Mouse (Mus musculus) kidney, embryonic 14.5 days (tissue): ENCODE data around the gene Pkd1l1. TPM values are rescaled to one million over a fixed set of nuclear protein-coding genes. Genes with fewer than 3 reads are reported as not detected.

Experiments
- ATAC-seq: fragments of 200-750 bp; cut with Nextera tagmentation; 2 replicates; pipeline ENCODE4 v1.8.0; 2017; ENCODE audit warnings: moderate number of reproducible peaks, mild to moderate bottlenecking, moderate TSS enrichment, moderate library complexity; ENCODE audit not compliant: low FRiP score, low TSS enrichment
- H3K27ac ChIP-seq: fragments of 300-500 bp; sonication (generic); 2 replicates; pipeline ENCODE4 v1.5.1; 2014; ENCODE audit warnings: low read depth, mild to moderate bottlenecking, low read length, moderate library complexity, mixed read lengths
- H3K27me3 ChIP-seq: fragments of 300-500 bp; sonication (generic); 2 replicates; pipeline ENCODE4 v1.6.1; 2014; ENCODE audit warnings: mild to moderate bottlenecking, low read length; ENCODE audit not compliant: control insufficient read depth, insufficient read depth
- H3K36me3 ChIP-seq: fragments of 300-500 bp; sonication (generic); 2 replicates; pipeline ENCODE4 v1.6.1; 2014; ENCODE audit warnings: low read length, mixed read lengths; ENCODE audit not compliant: control insufficient read depth, insufficient read depth
- H3K4me1 ChIP-seq: fragments of 300-500 bp; sonication (generic); 2 replicates; pipeline ENCODE4 v1.6.1; 2014; ENCODE audit warnings: low read length, mixed read lengths; ENCODE audit not compliant: control insufficient read depth, insufficient read depth
- H3K4me2 ChIP-seq: fragments of 300-500 bp; sonication (generic); replicated peaks from 2 replicates; pipeline ENCODE4 v1.6.1; 2014; ENCODE audit warnings: low read depth, mild to moderate bottlenecking, low read length
- H3K4me3 ChIP-seq: fragments of 300-500 bp; sonication (generic); 2 replicates; pipeline ENCODE4 v1.5.1; 2014; ENCODE audit warnings: mild to moderate bottlenecking, low read length
- H3K9ac ChIP-seq: fragments of 300-500 bp; sonication (generic); 2 replicates; pipeline ENCODE4 v1.6.1; 2014; ENCODE audit warnings: low read depth, mild to moderate bottlenecking, low read length, moderate library complexity
- H3K9me3 ChIP-seq: fragments of 300-500 bp; sonication (generic); 2 replicates; pipeline ENCODE4 v1.6.1; 2016; ENCODE audit warnings: low read length; ENCODE audit not compliant: control insufficient read depth
- WGBS: fragments of 180-500 bp; shearing (Covaris S2); extraction: QIAGEN DNeasy Blood & Tissue Kit; methylation state at CpG from one replicate; pipeline ENCODE4 v1.1.7; 2014; 5-methylcytosine and 5-hydroxymethylcytosine counted together
- polyA plus RNA-seq: library from polyadenylated mRNA; unstranded; fragments of >200 nt; fragmentation: Nextera tagmentation; extraction: Ambion mirVana; gene quantifications from 2 replicates; pipeline ENCODE4 v1.2.1, GENCODE M21; 2014

The Pkd1l1 gene
- polyA plus RNA-seq, 1 experiment from 2014 or later, result 0.12 TPM

DNA sequence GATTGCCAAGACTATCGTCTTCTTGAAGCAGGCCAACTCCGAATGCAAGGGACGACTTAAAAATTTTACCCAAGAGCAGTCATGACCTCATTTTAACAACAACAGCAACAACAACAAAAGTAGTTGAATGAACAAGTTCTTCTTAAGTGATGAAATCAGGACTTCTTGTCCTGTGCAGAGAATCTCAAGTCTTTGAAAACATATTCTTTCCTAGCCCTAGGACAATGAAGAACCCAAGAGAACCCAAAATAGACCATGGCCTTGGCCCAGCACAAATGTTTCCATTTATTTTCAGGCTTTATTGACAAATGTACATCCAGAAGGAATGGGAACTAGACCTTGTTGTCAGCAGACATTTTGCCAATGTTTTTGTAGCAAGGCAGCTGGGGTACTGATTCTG, 147.7 kb downstream of the Pkd1l1 start:
- Histone ChIP-seq H3K27ac (no peak overlapping the region), H3K4me3 (no peak overlapping the region), H3K4me1 (0 out of 2 replicates have a peak, but pooled peaks cover 7% of the 10 kb centered on the region), H3K27me3 (no peaks in the 10 kb centered on the region), H3K4me2 (no peak overlapping the region), H3K9me3 (no peaks in the 10 kb centered on the region), H3K36me3 (no peaks in the 10 kb centered on the region), H3K9ac (no peak overlapping the region)
- 89% methylated on average over 3 of the region's 3 CpGs for WGBS
- no peak for ATAC-seq

DNA sequence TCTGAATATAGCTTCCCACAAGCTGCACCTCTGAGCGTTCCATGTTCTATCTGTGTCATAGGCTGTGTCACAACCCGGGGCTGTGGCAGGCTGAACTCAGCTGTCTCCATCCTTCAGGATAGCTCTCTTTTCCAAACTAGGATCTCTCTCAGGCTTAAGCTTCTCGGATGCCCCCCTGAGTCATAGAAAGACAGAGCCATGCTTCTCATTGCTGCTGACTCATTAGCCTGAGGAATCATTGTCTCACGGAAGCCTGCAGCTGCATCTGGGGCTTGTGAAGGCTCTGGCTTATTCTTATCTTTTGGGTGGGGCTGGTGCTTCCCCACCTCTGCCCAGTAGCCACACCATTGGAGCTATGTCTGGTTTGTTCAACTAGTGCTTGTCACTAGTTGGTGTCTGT, 151.7 kb downstream of the Pkd1l1 start:
- Histone ChIP-seq H3K27me3 (no peaks in the 10 kb centered on the region), H3K27ac (no peak overlapping the region), H3K36me3 (no peaks in the 10 kb centered on the region), H3K4me1 (no peaks in the 10 kb centered on the region), H3K4me2 (no peak overlapping the region), H3K9ac (no peak overlapping the region), H3K9me3 (no peaks in the 10 kb centered on the region), H3K4me3 (no peak overlapping the region)
- WGBS, result 85% methylated on average over 4 of the region's 4 CpGs
- ATAC-seq, result no peak

DNA sequence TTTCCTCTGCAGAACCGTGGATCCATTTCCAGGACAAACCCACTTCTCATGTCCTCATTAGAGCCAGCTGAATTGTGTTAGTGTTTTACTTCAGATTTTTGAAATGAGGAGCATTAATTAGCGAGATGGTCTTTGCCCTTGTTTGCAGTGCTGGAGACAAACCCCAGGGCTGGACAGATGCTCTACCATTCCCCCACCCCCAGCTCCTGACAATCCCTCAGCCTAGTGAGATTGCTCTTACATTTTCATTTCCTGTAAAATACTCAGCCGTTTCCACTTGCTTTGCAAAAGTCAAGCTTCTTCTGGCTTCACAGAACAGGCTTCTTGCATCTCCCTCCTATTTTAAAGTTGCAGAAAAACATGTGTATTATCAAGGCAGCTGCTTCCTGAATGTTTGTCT, 155.7 kb downstream of the Pkd1l1 start:
- Histone ChIP-seq H3K27me3 (no peaks in the 10 kb centered on the region), H3K36me3 (no peaks in the 10 kb centered on the region), H3K9ac (no peak overlapping the region), H3K4me3 (no peak overlapping the region), H3K27ac (peak overlapping the region; percentile 7; the same call in 1 of the 2 replicates), H3K4me1 (no peaks in the 10 kb centered on the region), H3K4me2 (no peak overlapping the region), H3K9me3 (no peaks in the 10 kb centered on the region)
- ATAC-seq, result no peak
- WGBS, result 53% methylated on average over 3 of the region's 3 CpGs

DNA sequence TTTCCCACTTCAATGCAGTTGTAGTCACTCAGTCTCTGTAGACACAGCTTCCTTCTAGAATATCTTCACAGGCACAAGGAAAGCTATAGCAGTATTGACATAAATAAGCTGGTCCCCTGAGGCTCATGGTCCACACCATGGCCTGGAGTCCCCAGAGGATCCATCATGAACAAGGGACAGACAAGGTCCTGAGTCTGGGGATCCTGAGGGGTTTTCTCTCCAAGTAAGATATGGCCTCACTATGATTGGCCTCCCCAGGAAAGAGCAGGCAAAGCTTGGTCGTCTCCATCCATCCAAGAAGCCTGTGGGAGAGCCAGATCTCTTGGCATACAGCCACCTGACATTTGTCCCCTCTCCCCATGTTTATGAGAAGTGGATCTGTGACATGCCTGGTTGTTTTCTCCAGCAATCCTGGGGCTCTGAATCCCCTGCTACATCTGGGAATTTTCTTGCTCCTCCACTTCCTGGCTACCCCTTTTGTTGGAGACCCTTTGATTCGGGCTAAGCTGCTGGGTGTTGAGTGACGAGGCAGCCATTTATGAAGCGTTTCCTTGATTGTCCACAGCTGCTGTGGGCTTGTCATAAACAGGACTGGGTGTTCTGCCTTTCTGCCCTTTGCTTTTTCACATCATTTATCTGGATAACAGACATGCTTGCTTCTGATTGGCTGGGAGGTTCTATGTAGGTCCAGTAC, 158.8 kb downstream of the Pkd1l1 start:
- peaks cover 7% of the 10 kb centered on the region; the same call in 1 of the 2 replicates for H3K4me1 ChIP-seq
- no peak overlapping the region for H3K4me3 ChIP-seq
- no peaks in the 10 kb centered on the region for H3K9me3 ChIP-seq
- no peaks in the 10 kb centered on the region for H3K27me3 ChIP-seq
- H3K4me2 ChIP-seq, result no peak overlapping the region
- H3K27ac ChIP-seq, result peak overlapping the region; percentile 53
- peak; percentile 79 for ATAC-seq
- no peaks in the 10 kb centered on the region for H3K36me3 ChIP-seq
- no peak overlapping the region for H3K9ac ChIP-seq
- WGBS, result 25% methylated on average over 4 of the region's 4 CpGs

DNA sequence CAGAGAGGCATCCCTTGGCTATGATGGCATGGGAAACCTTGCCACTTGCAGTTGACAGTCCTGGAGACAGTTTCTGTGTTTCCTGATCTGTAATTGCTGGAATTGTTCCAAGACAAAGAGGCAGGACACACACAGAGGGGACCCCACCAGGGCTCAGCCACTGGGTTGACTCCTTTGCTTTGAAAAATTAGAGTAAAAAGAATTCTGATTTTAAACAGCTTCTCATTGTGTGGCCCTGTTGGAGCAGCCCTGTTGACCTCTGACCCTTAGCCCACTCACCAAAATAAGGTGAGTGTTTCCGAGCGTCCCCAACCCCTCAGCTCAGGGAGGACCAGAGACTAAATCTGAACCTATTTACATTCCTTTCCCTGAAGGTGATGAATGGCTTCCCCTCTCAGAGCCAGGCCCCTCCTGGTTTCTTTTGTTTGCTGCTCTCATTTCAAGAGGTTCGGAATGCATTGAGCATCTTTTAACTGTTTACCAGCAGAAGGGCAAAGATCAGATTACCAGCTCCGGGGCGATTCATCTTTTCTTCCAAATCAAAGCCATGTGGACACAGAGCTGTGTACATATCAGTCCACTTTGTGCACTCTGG, 161.5 kb downstream of the Pkd1l1 start:
- WGBS, result 16% methylated on average over 5 of the region's 5 CpGs

DNA sequence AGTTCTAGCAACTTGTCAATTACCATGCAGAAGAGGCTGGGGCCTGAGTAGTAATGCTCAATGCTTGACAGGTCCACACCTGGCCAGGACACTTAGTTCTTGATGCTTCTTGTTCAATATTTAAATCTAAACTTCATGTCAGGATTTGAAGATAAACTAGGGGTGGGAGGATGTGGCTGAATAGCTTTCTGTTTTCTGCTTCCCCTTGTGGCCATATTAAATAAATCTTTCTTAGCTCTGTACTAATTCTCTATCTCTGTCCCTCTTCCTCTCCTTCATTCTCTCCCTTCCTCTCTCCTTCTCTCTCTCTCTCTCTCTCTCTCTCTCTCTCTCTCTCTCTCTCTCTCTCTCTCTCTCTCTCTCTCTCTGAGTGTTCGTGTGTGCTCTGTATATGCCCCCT, 163.4 kb downstream of the Pkd1l1 start:
- 67% methylated on average over 1 of the region's 1 CpGs for WGBS
- Histone ChIP-seq H3K4me2 (no peak overlapping the region), H3K9me3 (no peaks in the 10 kb centered on the region), H3K27me3 (no peaks in the 10 kb centered on the region), H3K4me3 (no peak overlapping the region), H3K9ac (no peak overlapping the region), H3K36me3 (no peaks in the 10 kb centered on the region), H3K4me1 (peaks cover 7% of the 10 kb centered on the region; the same call in 1 of the 2 replicates), H3K27ac (no peak overlapping the region)
- no peak for ATAC-seq

More for the DNA sequence above, 161.5 kb downstream of the Pkd1l1 start:
- Histone ChIP-seq H3K9me3 (no peaks in the 10 kb centered on the region), H3K4me2 (no peak overlapping the region), H3K27ac (no peak overlapping the region; the same call in 1 of the 2 replicates), H3K27me3 (no peaks in the 10 kb centered on the region), H3K9ac (no peak overlapping the region), H3K4me3 (no peak overlapping the region), H3K4me1 (peaks cover 7% of the 10 kb centered on the region; the same call in 1 of the 2 replicates), H3K36me3 (no peaks in the 10 kb centered on the region)
- peak; percentile 50 for ATAC-seq

DNA sequence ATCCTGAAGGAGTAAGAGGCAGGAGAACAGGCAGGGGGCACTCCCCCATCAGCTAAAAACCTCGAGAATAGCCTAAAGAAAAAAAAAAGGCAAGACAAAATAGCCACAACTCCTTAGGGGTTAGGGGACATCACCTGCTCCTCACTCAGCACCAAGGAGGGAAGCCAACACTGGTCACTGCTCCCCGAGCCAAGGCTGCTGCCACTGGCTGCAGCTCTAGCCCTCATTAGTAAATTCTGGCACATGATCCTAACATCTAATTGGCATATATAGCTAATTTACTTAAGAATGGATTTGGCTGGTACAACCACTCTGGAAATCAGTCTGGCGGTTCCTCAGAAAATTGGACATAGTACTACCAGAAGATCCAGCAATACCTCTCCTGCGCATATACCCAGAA, 166.1 kb downstream of the Pkd1l1 start:
- WGBS, result 85% methylated on average over 4 of the region's 4 CpGs
- Histone ChIP-seq H3K36me3 (no peaks in the 10 kb centered on the region), H3K4me1 (peaks cover 7% of the 10 kb centered on the region; the same call in 1 of the 2 replicates), H3K9ac (no peak overlapping the region), H3K4me2 (no peak overlapping the region), H3K4me3 (no peak overlapping the region), H3K9me3 (no peaks in the 10 kb centered on the region), H3K27ac (no peak overlapping the region), H3K27me3 (no peaks in the 10 kb centered on the region)
- ATAC-seq, result no peak

DNA sequence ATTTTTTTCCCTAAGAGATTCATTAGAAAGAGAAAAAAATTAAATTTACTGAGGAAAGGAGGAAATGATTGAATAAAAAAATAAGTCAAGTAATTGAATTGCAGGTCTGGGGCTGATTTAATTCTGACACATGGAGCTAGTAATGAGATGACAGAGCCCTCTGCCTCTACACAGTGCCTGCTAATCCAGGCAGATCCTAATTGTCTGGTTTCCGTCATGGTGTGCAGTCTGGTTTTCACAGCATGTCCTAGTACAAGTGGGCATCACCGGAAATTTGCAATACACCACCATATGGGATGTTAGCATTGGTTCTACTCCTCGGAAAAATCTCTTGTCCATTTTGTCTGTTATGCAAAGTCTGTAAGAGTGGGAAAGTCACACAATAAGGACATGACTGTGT, 168.9 kb downstream of the Pkd1l1 start:
- Histone ChIP-seq H3K36me3 (no peaks in the 10 kb centered on the region), H3K9ac (no peak overlapping the region), H3K4me2 (no peak overlapping the region), H3K4me1 (peaks cover 4% of the 10 kb centered on the region), H3K4me3 (no peak overlapping the region), H3K27me3 (no peaks in the 10 kb centered on the region), H3K9me3 (no peaks in the 10 kb centered on the region), H3K27ac (no peak overlapping the region)
- no peak for ATAC-seq
- WGBS, result 93% methylated on average over 3 of the region's 3 CpGs

DNA sequence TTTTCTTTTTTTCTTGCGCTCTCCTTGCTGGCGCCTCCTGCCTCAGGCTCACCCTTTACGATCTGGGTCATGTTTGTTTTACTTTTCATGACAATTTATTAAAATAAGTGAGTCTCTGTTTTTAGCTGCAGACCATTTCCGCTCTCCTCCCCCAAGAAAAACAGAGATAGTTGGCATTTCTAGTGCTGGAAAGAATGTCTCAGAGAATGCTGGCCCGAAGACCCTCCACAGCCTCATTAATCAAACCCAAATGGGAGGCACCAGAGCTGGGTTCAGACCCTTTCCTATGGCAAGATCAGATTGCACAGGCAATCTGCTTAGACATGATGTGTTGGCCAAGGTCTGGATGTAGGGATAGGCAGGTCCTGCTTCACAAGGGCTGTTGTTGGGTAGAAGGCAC, 175.6 kb downstream of the Pkd1l1 start:
- Histone ChIP-seq H3K4me2 (no peak overlapping the region), H3K36me3 (no peaks in the 10 kb centered on the region), H3K27ac (peak overlapping the region; percentile 13; the same call in 1 of the 2 replicates), H3K9ac (no peak overlapping the region), H3K4me1 (peaks cover 26% of the 10 kb centered on the region), H3K27me3 (no peaks in the 10 kb centered on the region), H3K4me3 (no peak overlapping the region), H3K9me3 (no peaks in the 10 kb centered on the region)
- ATAC-seq, result peak; percentile 33
- WGBS, result 18% methylated on average over 5 of the region's 5 CpGs
